Mouse (Mus musculus) stomach, postnatal 0 days (tissue): Measurements from ENCODE around the gene Map2k5. TPM values are rescaled to one million over a fixed set of nuclear protein-coding genes. Genes with fewer than 3 reads are reported as not detected.

Source experiments
- ATAC-seq: fragments of 200-750 bp; cut with Nextera tagmentation; 2 replicates; pipeline ENCODE4 v1.8.0; 2017; ENCODE audit not compliant: low FRiP score, low TSS enrichment
- DNase-seq: peaks from one replicate; pipeline ENCODE4 v3.0.0-alpha.2; 2016; ENCODE audit warnings: low spot score
- H3K27ac ChIP-seq: fragments of 300-500 bp; sonication (generic); replicated peaks from 2 replicates; pipeline ENCODE4 v1.5.1; 2014; ENCODE audit warnings: mild to moderate bottlenecking, control low read depth
- H3K27me3 ChIP-seq: fragments of 300-500 bp; sonication (generic); 2 replicates; pipeline ENCODE4 v1.6.1; 2014; ENCODE audit warnings: low read length; ENCODE audit not compliant: control insufficient read depth, insufficient read depth
- H3K36me3 ChIP-seq: fragments of 300-500 bp; sonication (generic); 2 replicates; pipeline ENCODE4 v1.6.1; 2014; ENCODE audit warnings: low read length, mixed read lengths; ENCODE audit not compliant: control insufficient read depth, insufficient read depth
- H3K4me1 ChIP-seq: fragments of 300-500 bp; sonication (generic); replicated peaks from 2 replicates; pipeline ENCODE4 v1.6.1; 2014; ENCODE audit warnings: antibody characterized with exemption; ENCODE audit not compliant: control insufficient read depth, insufficient read depth
- H3K4me2 ChIP-seq: fragments of 300-500 bp; sonication (generic); replicated peaks from 2 replicates; pipeline ENCODE4 v1.6.1; 2014; ENCODE audit warnings: low read depth, mild to moderate bottlenecking, control low read depth, moderate library complexity
- H3K4me3 ChIP-seq: fragments of 300-500 bp; sonication (generic); 2 replicates; pipeline ENCODE4 v1.5.1; 2014; ENCODE audit warnings: low read depth, low read length, control low read depth
- H3K9ac ChIP-seq: fragments of 300-500 bp; sonication (generic); 2 replicates; pipeline ENCODE4 v1.6.1; 2014; ENCODE audit warnings: mild to moderate bottlenecking, low read length, control low read depth, mixed read lengths
- H3K9me3 ChIP-seq: fragments of 300-500 bp; sonication (generic); 2 replicates; pipeline ENCODE4 v1.6.1; 2016; ENCODE audit warnings: low read length; ENCODE audit not compliant: control insufficient read depth
- CTCF ChIP-seq: IDR thresholded peaks from 2 replicates; pipeline ENCODE4 v1.5.1; 2016; ENCODE audit warnings: antibody characterized with exemption, low read depth, mild to moderate bottlenecking, moderate library complexity
- EP300 ChIP-seq: optimal IDR thresholded peaks from 2 replicates; pipeline ENCODE3; 2016; ENCODE audit warnings: antibody characterized with exemption
- WGBS: fragments of 180-500 bp; shearing (Covaris S2); extraction: QIAGEN DNeasy Blood & Tissue Kit; methylation state at CpG from one replicate; pipeline ENCODE4 v1.1.7; 2014; 5-methylcytosine and 5-hydroxymethylcytosine counted together
- polyA plus RNA-seq: library from polyadenylated mRNA; unstranded; fragments of >200 nt; fragmentation: Nextera tagmentation; extraction: Ambion mirVana; gene quantifications from 2 replicates; pipeline ENCODE4 v1.2.1, GENCODE M21; 2015

The Map2k5 gene
- polyA plus RNA-seq, 1 experiment from 2014 or later: 14.9 TPM

DNA sequence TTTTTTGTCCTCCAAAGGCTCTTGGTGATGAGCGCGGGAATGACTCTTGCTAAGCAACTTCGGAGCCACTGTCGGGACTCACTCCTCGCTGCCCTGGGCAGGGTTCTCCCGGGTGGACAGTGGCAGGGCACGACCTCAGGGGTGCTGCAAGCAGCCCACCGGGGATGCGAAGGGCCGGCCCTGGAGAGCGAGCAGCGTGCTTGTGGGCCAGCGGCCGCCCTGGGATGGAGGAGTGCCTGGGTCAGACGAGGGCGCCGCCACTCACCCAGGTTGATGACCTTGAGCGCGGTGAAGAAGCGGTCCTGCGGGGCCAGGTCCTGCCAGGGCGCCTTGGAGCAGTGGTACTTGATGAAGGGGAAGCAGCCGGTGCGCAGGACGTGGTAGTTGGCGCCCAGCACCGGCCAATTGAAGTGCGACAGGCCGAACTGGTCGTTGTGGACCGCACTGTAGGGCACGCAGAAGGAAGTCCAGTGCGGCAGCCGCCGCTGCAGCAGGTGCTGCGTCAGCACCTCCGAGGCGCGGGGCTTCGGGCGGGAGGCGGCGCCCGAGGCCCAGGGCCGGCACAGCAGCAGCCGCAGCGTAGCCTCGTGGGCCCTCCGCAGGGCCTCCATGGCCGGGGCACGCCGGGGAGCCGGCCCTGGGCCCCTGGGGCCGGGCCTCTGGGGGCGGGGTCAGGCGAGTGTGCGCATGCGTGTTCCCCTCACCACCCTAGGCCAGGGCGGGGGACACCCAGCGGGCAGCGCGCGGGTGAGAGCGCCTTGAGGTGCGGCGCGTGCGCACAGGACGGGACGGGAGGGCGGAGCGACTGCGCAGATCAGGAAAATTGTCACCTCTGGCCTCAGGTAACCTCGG lies 21.1 kb upstream of the Map2k5 start, which contains the start of gene 2300009A05Rik:
2300009A05Rik (minus strand) TSS at position 636 of the 852 bp plus-strand sequence.
- Histone ChIP-seq H3K27ac (peak within 1 kb of the TSS; percentile 88), H3K9me3 (no peaks in the 10 kb centered on the region), H3K27me3 (no peaks in the 10 kb centered on the region), H3K36me3 (no peaks in the 10 kb centered on the region; the same call in 1 of the 2 replicates), H3K4me1 (0 out of 2 replicates have a peak, but pooled peaks cover 3% of the 10 kb centered on the region), H3K4me2 (peak within 1 kb of the TSS; percentile 97), H3K9ac (peak within 1 kb of the TSS; percentile 80), H3K4me3 (peak within 1 kb of the TSS; percentile 79)
- TF ChIP-seq EP300: no peak
- TF ChIP-seq CTCF: no peak; the same call in 1 of the 2 replicates
- DNase-seq (peak; percentile 97), ATAC-seq (peak; percentile 99)
- under 1% methylated on average over 65 of the region's 74 CpGs for WGBS

DNA sequence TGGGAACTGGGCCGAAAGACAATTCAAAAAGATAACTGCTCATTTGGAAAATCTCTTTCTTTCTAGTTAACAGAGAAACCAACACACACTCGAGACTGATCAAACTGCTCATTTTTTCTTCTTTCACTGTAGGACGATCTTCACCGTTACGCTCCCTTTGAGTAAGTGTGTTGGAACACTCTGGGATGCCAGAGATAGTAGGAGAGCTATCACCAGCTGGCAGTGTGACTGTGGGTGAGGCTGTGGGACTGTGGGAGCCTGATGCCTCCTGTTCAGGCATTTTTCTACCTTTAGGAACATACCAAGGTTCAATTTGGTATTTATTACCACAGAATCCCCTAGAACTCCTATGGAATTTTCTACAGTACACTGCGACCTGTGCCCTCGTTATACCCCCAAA lies 17.9 kb upstream of the Map2k5 start:
- no peaks in the 10 kb centered on the region for H3K27me3 ChIP-seq
- WGBS: 85% methylated on average over 7 of the region's 7 CpGs
- H3K9ac ChIP-seq: no peak overlapping the region
- ATAC-seq: no peak
- TF ChIP-seq CTCF: no peak
- DNase-seq: no peak
- H3K36me3 ChIP-seq: no peaks in the 10 kb centered on the region; the same call in 1 of the 2 replicates
- 0 out of 2 replicates have a peak, but pooled peaks cover 3% of the 10 kb centered on the region for H3K4me1 ChIP-seq
- H3K4me2 ChIP-seq: no peak overlapping the region
- no peak overlapping the region for H3K27ac ChIP-seq
- H3K9me3 ChIP-seq: no peaks in the 10 kb centered on the region
- no peak overlapping the region for H3K4me3 ChIP-seq

GRCm38 (mm10) chr9:63391307-63391706 lies 13.6 kb upstream of the Map2k5 start:
- Histone ChIP-seq H3K36me3 (no peaks in the 10 kb centered on the region; the same call in 1 of the 2 replicates), H3K4me2 (no peak overlapping the region), H3K9me3 (no peaks in the 10 kb centered on the region), H3K9ac (no peak overlapping the region), H3K27ac (no peak overlapping the region), H3K4me1 (no peaks in the 10 kb centered on the region), H3K4me3 (no peak overlapping the region), H3K27me3 (no peaks in the 10 kb centered on the region)
- ATAC-seq (no peak), DNase-seq (no peak)
- 72% methylated on average over 2 of the region's 2 CpGs for WGBS
- TF ChIP-seq CTCF (no peak), EP300 (no peak)

GRCm38 (mm10) chr9:63382761-63383160 lies 5.1 kb upstream of the Map2k5 start:
- Histone ChIP-seq H3K4me3 (no peak overlapping the region), H3K36me3 (no peaks in the 10 kb centered on the region), H3K9ac (no peak overlapping the region), H3K4me1 (no peaks in the 10 kb centered on the region), H3K4me2 (no peak overlapping the region), H3K27me3 (no peaks in the 10 kb centered on the region), H3K9me3 (no peaks in the 10 kb centered on the region), H3K27ac (no peak overlapping the region)
- DNase-seq (no peak), ATAC-seq (no peak)
- TF ChIP-seq CTCF (no peak), EP300 (no peak)
- WGBS: 92% methylated on average over 4 of the region's 4 CpGs

DNA sequence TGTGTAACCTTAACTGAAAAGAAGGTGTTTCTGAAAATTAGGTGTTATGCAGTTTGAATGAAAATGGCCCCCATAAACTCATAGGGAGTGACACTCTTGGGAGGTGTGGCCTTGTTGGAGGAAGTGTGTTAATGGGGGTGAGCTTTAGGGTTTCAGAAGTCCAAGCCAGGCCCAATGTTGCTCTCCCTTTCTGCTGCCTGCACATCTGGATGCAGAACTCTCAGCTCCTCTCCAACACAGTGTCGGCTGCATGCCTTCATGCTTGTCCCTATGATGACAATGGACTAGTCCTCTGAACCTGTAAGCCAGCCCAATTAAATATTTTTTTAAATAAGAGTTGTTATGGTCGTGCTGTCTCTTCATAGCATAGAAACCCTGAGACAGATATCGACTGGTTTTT lies 2.6 kb upstream of the Map2k5 start:
- no peak for ATAC-seq
- Histone ChIP-seq H3K4me2 (no peak overlapping the region), H3K9ac (no peak overlapping the region), H3K9me3 (no peaks in the 10 kb centered on the region), H3K36me3 (no peaks in the 10 kb centered on the region), H3K4me3 (no peak overlapping the region), H3K27ac (no peak overlapping the region), H3K4me1 (peaks cover 3% of the 10 kb centered on the region), H3K27me3 (no peaks in the 10 kb centered on the region)
- no peak for TF ChIP-seq CTCF
- DNase-seq: no peak
- 84% methylated on average over 3 of the region's 3 CpGs for WGBS

- peak overlapping the region; percentile 90 for H3K9ac ChIP-seq
- no peak for DNase-seq
- WGBS: 16% methylated on average over 8 of the region's 8 CpGs
These were observed 472 bp upstream of the Map2k5 start for GRCm38 (mm10) chr9:63378174-63378573.

More at GRCm38 (mm10) chr9:63378174-63378573, 472 bp upstream of the Map2k5 start:
- H3K27ac ChIP-seq: no peak overlapping the region
- peaks cover 3% of the 10 kb centered on the region for H3K4me1 ChIP-seq
- H3K4me3 ChIP-seq: peak overlapping the region; percentile 82
- peak overlapping the region; percentile 84 for H3K4me2 ChIP-seq
- H3K9me3 ChIP-seq: no peaks in the 10 kb centered on the region
- H3K36me3 ChIP-seq: no peaks in the 10 kb centered on the region
- no peaks in the 10 kb centered on the region for H3K27me3 ChIP-seq
- no peak for ATAC-seq
- TF ChIP-seq CTCF (no peak), EP300 (no peak)
